Mouse (Mus musculus): Measurements from ENCODE around the gene Ank2. TPM values are rescaled to one million over a fixed set of nuclear protein-coding genes. Genes with fewer than 3 reads are reported as not detected.

Gene Ank2
- total RNA-seq, 2 experiments from 2014 or later = 108 to 109 TPM

DNA sequence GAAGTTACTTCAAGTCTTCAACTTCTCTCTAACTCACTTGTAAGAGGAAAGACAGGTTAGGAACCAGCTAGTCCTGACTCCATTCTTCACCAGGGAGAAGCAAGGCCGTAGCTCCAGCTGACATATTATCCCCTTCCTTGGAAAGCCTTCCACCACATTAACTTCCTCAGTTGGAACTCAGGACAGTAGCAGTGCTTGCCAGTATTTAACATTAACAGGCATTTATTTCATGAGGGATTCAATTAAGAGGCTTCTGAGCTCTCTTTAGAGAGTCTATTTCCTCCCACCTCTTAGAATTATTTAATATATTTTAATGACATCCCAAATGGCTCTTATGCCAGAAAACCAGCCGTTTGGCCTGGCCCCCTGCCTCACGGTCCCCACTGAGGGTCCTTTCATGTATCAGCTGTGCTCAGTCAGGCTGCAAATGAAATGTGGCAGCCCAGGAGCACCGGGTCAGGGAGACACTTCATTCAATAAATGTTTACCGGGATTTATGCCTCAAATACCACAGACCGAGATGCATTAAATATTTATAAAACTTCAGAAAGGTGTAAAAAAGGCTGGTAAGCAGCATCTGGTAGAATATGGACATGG, 195.1 kb downstream of the Ank2 start:
- no peak for DNase-seq
- intact Hi-C loops (cut with DNase I) = no loop called here

DNA sequence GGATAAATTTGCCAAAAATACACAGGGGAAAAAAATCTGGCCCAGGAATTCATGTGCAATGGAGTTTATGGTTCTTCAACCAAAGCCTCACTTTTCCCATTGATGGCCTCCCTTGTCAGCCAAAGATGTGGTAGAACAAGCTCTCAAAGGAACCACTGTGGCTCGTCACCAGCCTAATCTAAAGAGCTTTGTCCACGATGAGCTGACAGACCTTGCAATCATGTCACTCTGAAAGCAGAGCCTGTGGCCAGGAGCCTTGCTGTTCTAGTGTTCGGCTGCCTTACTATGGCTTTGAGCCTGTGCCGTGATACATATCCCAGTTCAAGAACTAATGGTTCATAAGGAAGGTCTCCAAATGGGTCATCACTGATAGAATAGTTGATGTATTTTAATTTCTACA, 196.1 kb downstream of the Ank2 start:
- intact Hi-C loops (cut with DNase I) = no loop called here
- DNase-seq = no peak

- intact Hi-C loops (cut with DNase I) = no loop called here
- no peak for DNase-seq
Measured at GRCm38 (mm10) chr3:127300790-127301189, 198.4 kb downstream of the Ank2 start.

- intact Hi-C loops (cut with DNase I) = no loop called here
- DNase-seq = no peak
Measured at GRCm38 (mm10) chr3:127295921-127296320, 203.2 kb downstream of the Ank2 start.

DNA sequence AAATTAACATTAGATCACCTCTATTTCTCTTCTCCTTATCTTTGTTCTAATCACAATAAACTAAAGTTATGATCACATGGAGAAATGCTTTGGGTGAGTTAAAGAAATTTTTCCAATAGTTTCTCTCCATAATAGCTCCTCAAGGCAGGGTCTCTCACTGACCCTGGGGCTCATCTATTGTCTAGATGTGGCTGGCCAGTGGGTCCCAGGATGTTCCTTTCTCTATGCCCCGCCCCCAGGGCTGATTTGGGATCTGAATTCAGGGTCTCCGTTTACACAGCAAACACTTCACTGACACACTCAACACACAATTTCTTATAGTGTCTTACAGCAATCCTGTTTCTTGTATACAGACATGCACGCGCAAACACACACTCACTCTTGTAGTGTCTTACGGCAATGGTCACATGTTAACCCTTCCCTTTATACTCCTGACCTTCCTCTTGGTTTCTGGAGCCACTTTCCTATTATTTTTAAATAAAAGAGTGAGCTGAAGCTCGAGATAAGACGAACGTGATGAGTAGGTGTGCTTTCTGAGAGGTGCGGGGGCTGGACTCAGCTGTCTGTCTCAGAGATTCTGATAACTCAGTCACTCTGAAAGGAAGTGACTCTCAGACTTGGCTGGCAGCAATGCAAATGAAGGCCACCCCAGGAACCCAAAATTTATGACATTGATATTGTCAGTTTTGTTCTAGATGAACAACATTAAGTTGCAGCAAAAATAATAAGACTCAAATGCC, 204.4 kb downstream of the Ank2 start:
- no peak for DNase-seq
- intact Hi-C loops (cut with DNase I) = no loop called here

- intact Hi-C loops (cut with DNase I) = no loop called here
- no peak for DNase-seq
Measured at GRCm38 (mm10) chr3:127294079-127294478, 205.1 kb downstream of the Ank2 start.

DNA sequence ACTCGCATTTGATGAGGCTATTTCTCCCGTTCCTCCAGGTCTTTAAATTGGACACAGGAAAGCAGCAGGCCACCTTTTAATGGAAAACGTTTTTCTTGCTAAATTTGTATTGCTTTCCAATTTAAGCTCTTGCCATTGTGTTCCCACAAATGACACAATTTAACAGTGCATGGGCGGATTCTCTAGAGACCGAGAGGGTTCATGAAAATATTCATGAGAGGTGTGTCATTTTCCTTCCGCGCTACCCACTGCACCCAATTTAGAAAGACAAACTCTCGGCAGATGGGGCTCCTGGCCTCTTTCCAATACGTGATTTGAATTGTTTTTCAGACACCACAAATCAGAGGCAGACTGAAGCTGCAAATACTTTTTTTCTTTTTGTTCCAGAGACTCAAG, 205.7 kb downstream of the Ank2 start:
- intact Hi-C loops (cut with DNase I) = no loop called here
- no peak for DNase-seq

DNA sequence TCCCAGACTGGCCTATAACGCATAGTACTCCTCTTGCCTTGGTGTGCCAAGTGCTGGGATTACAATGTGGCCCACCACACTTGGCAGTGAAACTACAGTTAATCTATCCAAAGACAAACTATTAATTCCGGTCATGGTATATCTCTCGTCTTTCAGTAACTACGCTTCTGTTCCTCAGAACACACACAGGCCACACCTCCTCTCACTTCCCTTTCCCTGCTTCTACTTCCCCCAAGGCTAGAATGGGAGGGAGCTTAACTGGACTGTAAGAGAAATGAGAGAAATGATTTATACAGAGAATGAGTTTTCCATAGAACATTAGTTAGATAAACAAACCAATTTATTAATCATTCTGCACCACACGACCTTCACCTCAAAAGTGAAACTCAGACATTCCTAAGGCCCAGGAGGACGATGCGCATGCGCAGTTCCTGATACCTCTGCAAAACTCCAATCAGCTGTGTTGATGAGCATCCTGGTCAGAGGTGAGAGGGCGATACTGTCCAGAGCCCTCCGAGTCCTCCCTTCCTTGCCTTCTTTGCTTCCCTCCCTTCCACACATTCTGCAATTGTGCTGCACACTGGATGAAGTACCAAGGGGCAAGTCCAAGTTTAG, 206.2 kb downstream of the Ank2 start:
- no peak for DNase-seq
- intact Hi-C loops (cut with DNase I) = no loop called here

- intact Hi-C loops (cut with DNase I) = no loop called here
- DNase-seq = no peak
Measured at GRCm38 (mm10) chr3:127282277-127282676, 216.9 kb downstream of the Ank2 start.

- intact Hi-C loops (cut with DNase I) = no loop called here
- DNase-seq = no peak
Measured at GRCm38 (mm10) chr3:127281390-127281789, 217.8 kb downstream of the Ank2 start.

DNA sequence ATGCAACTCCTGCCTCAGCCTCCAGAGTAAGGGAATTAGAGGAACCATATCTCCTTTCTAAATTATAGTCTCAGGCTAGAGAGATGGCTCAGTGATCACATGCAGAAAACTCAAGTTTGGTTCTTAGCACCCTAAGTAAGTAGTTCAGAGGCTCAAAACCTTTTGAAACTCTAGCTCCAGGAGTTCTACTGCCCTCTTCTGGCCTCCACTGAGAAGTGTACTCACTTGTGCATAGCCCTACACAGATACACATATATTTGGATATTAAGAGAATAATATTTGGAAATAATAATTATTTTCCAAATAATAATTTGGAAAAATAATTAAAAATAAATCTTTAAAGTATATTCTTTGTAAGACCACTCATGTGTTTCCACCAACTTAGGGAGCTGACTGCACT, 218.8 kb downstream of the Ank2 start:
- no peak for DNase-seq
- intact Hi-C loops (cut with DNase I) = no loop called here

DNA sequence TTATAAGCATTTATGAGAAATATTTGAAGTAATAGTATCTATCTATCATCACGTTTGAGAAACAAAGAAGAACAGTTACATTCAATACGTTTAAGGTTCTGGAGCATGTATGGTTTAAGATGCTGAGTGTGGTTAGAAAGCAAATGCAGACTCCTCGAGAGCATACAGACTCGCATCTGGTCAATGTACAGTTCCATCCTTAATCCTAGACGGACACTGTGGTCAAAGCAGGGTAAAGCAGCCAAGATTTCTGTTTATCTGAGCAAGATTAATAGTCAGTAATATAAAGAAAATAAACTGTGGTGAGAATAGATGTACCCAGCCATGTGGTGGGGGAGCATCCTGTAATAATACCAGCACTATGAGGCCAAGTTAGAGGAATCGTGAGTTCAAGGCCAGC, 223.2 kb downstream of the Ank2 start:
- intact Hi-C loops (cut with DNase I) = no loop called here
- DNase-seq = no peak

- no peak for DNase-seq
- intact Hi-C loops (cut with DNase I) = no loop called here
Measured at GRCm38 (mm10) chr3:127272801-127273200, 226.3 kb downstream of the Ank2 start.

- intact Hi-C loops (cut with DNase I) = no loop called here
- no peak for DNase-seq
Measured at GRCm38 (mm10) chr3:127269616-127270015, 229.5 kb downstream of the Ank2 start.

DNA sequence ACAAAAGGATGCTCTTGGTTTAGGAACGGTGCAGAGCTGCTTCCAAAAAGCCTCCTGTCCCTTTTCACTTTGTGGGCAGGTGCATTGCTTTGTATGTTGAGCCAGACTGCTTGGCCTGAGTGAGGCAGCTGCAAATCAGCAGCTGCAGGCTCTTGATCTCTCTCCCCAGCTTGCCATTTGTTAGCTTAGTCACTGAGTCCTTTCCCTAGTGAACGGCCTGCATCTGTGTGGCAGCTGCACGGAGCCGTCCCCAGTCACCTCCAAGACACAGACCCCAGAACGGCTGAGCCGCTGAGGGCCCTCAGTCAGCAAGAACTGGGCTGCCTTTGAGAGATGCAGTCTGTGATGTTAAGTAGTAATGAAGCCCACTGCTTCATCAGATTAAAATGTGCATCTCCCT, 231.3 kb downstream of the Ank2 start:
- intact Hi-C loops (cut with DNase I) = no loop called here
- no peak for DNase-seq

- intact Hi-C loops (cut with DNase I) = no loop called here
- DNase-seq = no peak
Measured at GRCm38 (mm10) chr3:127265732-127266131, 233.4 kb downstream of the Ank2 start.

DNA sequence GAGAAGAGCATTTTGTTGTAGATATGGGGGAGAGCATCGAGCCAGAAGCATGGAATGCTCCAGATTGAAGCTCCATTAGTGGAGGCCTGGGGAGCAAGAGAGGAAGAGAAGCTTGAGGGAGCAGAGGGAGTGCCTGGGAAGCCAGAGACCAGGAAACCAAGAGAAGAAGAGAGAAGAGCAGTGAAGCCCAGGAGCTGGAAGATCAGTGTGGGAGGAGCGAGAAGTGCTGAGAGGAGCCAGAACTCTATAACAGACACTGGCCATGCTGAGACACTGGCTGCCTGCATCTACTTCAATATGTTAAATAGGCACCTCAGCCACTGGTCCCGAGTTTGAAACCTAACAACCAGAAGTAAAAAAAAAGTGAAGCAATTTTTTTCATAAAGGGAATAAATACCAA, 234.0 kb downstream of the Ank2 start:
- intact Hi-C loops (cut with DNase I) = no loop called here
- DNase-seq = no peak

- intact Hi-C loops (cut with DNase I) = no loop called here
- no peak for DNase-seq
Measured at GRCm38 (mm10) chr3:127260786-127261166, 238.4 kb downstream of the Ank2 start.

GRCm38 (mm10) chr3:127260007-127260785, 239.0 kb downstream of the Ank2 start:
- intact Hi-C loops (cut with DNase I) = no loop called here
- no peak for DNase-seq

- intact Hi-C loops (cut with DNase I) = no loop called here
Measured at GRCm38 (mm10) chr3:127258466-127259075, 240.6 kb downstream of the Ank2 start.

GRCm38 (mm10) chr3:127257969-127258368, 241.2 kb downstream of the Ank2 start:
- DNase-seq = peak in 1 of 2 experiments; percentile 17
- intact Hi-C loops (cut with DNase I) = no loop called here

More at GRCm38 (mm10) chr3:127258466-127259075, 240.6 kb downstream of the Ank2 start:
- no peak for DNase-seq

Data from gastrocnemius, postnatal 36 days (tissue).